Mouse (Mus musculus) heart, adult 2 months (tissue): ENCODE results near the gene Nup210.

Source experiments
- CTCF ChIP-seq: fragments of 200-600 bp; IDR thresholded peaks from 2 replicates; pipeline ENCODE4 v1.8.1; 2022; ENCODE audit warnings: antibody characterized with exemption, mild to moderate bottlenecking, moderate library complexity
- EP300 ChIP-seq: fragments of 200-500 bp; IDR thresholded peaks from 2 replicates; pipeline ENCODE4 v1.6.1; 2011; ENCODE audit warnings: low read depth, low read length, control low read depth; ENCODE audit not compliant: insufficient read depth
- POLR2A ChIP-seq: fragments of 200-500 bp; IDR thresholded peaks from 2 replicates; pipeline ENCODE4 v1.6.1; 2011; ENCODE audit warnings: mild to moderate bottlenecking, low read depth, low read length, control low read depth; ENCODE audit not compliant: insufficient read depth

- TF ChIP-seq POLR2A (peak; percentile 43; the same call in 1 of the 2 replicates), CTCF (no peak), EP300 (no peak)
These were observed 40.1 kb upstream of the Nup210 start, which contains the start of gene Hdac11 for GRCm38 (mm10) chr6:91156554-91157236.
